Mouse (Mus musculus) olfactory bulb, adult 2 months (tissue): ENCODE results near the gene Cyp2s1.

Experiments used
- CTCF ChIP-seq: fragments of 200-500 bp; IDR thresholded peaks from 2 replicates; pipeline ENCODE4 v1.5.1; 2012; ENCODE audit warnings: low read depth, mild to moderate bottlenecking, low read length, moderate library complexity; ENCODE audit not compliant: insufficient read depth
- POLR2A ChIP-seq: fragments of 200-500 bp; IDR thresholded peaks from 2 replicates; pipeline ENCODE4 v1.6.1; 2012; ENCODE audit warnings: mild to moderate bottlenecking, low read depth, low read length, moderate library complexity; ENCODE audit not compliant: insufficient read depth

DNA sequence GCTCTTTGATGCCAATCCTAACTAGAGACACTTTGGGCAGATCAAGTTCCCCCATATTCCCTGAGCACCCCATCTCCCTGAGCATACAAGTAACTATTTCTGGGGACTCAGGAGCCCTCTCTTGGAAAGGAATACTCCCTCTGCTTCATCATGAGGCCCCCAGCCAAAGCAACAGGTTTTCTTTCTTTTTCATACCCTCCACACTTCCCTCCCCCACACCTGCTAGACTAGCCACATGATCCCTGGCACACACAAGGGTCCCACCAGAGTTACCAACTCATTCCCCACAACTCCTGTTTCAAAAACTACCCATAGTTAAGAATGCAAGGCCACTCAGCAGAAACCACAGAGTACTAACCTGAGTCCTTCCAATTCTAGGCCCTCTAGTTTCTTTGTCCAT lies 63.6 kb downstream of the Cyp2s1 start:
- no peak for TF ChIP-seq POLR2A
- TF ChIP-seq CTCF: no peak
